Mouse (Mus musculus): ENCODE results near the gene Inca1. TPM values are rescaled to one million over a fixed set of nuclear protein-coding genes. Genes with fewer than 3 reads are reported as not detected.

Inca1 gene
- total and polyA plus RNA-seq, 3 experiments: 1.7 to 3.8 (median 3.4) TPM

DNA sequence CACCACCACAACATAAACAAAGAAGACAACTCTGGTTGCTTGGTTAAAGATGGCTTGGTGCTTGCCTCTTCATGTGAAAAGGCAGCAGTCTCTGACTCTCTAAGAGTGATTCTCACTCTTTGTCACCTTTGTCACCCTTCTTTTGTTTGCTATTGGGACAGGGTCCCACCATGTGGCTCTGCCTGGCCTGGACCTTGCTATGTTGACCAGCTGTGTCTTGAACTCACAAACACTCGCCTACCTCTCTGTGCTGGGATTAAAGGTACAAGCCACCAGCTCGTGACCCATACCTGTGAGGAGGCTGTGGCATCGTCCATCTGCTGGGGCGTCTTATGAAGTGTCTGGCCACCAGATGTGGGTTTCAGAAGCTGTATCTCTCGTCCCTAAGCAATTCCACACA is 33.3 kb upstream of the Inca1 start:
- no peaks in the 10 kb centered on the region for H3K79me2 ChIP-seq (replicated peaks; ENCODE audit: control insufficient read depth, extremely low read depth, insufficient read depth, poor library complexity, severe bottlenecking)
- H3K4me3 ChIP-seq (replicated peaks in 1 of 3; ENCODE audit: low read depth in 2 of 3, low read length in 2 of 3, poor library complexity in 1 of 3): no peak overlapping the region
- no peak overlapping the region for H3K4me2 ChIP-seq (ENCODE audit: insufficient read depth, low read depth, poor library complexity, severe bottlenecking)
- no peaks in the 10 kb centered on the region for H3K27me3 ChIP-seq (replicated peaks)
- H3K4me1 ChIP-seq (ENCODE audit: control insufficient read depth in 1 of 2, insufficient read depth in 2 of 2): no peaks in the 10 kb centered on the region
- no peaks in the 10 kb centered on the region for H3K9me3 ChIP-seq (replicated peaks; ENCODE audit: low read length)
- TF ChIP-seq TCF12 (IDR thresholded peaks at IDR 0.05; ENCODE audit: low read depth, low read length): no peak
- no peak for TF ChIP-seq NRF1 (IDR thresholded peaks at IDR 0.05; ENCODE audit: low read depth, low read length)
- TF ChIP-seq NELFE (IDR thresholded peaks at IDR 0.05; ENCODE audit: low read depth, low read length): no peak
- TF ChIP-seq KAT2A (IDR thresholded peaks at IDR 0.05; ENCODE audit: insufficient replicate concordance, low read length): no peak
- no peak for TF ChIP-seq CHD1 (IDR thresholded peaks at IDR 0.05; ENCODE audit: low read depth, low read length)
- in situ Hi-C loops (cut with MboI; ENCODE audit: low pct_ligation_motif_present, low pct_unique_long_range_greater_than_20kb, low sequenced_read_pairs): no loop called here
- no peak for DNase-seq (ENCODE audit: extremely low read depth)
- dilution Hi-C loops (cut with MboI; ENCODE audit: extremely low pct_ligation_motif_present, extremely low pct_unique_long_range_greater_than_20kb, low sequenced_read_pairs): no loop called here
- no peak overlapping the region for H3K9ac ChIP-seq (ENCODE audit: insufficient read depth, low read depth)
- H3K36me3 ChIP-seq (replicated peaks in 1 of 2; ENCODE audit: control insufficient read depth in 1 of 2, insufficient read depth in 1 of 2, low read length in 1 of 2): peaks cover 6 to 15% of the 10 kb centered on the region in 2 experiments
- H3K27ac ChIP-seq (ENCODE audit: insufficient read depth, low read depth): no peak overlapping the region

DNA sequence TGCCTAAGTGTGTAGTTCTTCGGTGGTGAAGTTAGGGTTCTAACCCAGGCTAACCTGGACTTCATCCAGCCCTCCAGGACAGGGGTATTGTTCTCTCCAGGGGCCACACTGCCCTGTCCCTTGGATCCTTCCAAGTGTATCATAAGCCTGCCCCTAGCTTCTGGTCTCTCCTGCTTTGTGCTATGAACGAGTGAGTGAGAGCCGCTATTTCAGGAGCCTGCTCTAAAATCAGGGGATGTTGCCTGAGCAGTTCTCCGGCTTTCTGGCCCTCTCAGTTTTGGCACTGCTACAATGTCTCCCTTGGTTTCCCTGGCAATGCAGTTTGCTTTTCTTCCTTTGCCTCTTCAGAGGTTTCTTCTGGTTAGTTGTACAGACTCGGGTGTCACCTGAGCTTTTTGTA is 31.2 kb upstream of the Inca1 start:
- H3K4me3 ChIP-seq (replicated peaks in 1 of 3; ENCODE audit: low read depth in 2 of 3, low read length in 2 of 3, poor library complexity in 1 of 3): no peak overlapping the region
- in situ Hi-C loops (cut with MboI; ENCODE audit: low pct_ligation_motif_present, low pct_unique_long_range_greater_than_20kb, low sequenced_read_pairs) (no loop called here), dilution Hi-C loops (cut with MboI; ENCODE audit: extremely low pct_ligation_motif_present, extremely low pct_unique_long_range_greater_than_20kb, low sequenced_read_pairs) (no loop called here)
- H3K27ac ChIP-seq (ENCODE audit: insufficient read depth, low read depth): no peak overlapping the region
- H3K79me2 ChIP-seq (replicated peaks; ENCODE audit: control insufficient read depth, extremely low read depth, insufficient read depth, poor library complexity, severe bottlenecking): no peaks in the 10 kb centered on the region
- peaks cover 26 to 36% of the 10 kb centered on the region in 2 experiments for H3K36me3 ChIP-seq (replicated peaks in 1 of 2; ENCODE audit: control insufficient read depth in 1 of 2, insufficient read depth in 1 of 2, low read length in 1 of 2)
- TF ChIP-seq TBP (conservative IDR thresholded peaks at IDR 0.05; ENCODE audit: low read depth, low read length) (no peak), MXI1 (IDR thresholded peaks at IDR 0.05; ENCODE audit: low read depth, low read length) (no peak), JUND (conservative IDR thresholded peaks at IDR 0.05; ENCODE audit: low read depth, low read length) (no peak)
- no peaks in the 10 kb centered on the region for H3K27me3 ChIP-seq (replicated peaks)
- DNase-seq (ENCODE audit: extremely low read depth): no peak
- H3K4me2 ChIP-seq (ENCODE audit: insufficient read depth, low read depth, poor library complexity, severe bottlenecking): no peak overlapping the region
- no peak overlapping the region for H3K9ac ChIP-seq (ENCODE audit: insufficient read depth, low read depth)
- no peaks in the 10 kb centered on the region for H3K9me3 ChIP-seq (replicated peaks; ENCODE audit: low read length)
- no peaks in the 10 kb centered on the region for H3K4me1 ChIP-seq (ENCODE audit: control insufficient read depth in 1 of 2, insufficient read depth in 2 of 2)

DNA sequence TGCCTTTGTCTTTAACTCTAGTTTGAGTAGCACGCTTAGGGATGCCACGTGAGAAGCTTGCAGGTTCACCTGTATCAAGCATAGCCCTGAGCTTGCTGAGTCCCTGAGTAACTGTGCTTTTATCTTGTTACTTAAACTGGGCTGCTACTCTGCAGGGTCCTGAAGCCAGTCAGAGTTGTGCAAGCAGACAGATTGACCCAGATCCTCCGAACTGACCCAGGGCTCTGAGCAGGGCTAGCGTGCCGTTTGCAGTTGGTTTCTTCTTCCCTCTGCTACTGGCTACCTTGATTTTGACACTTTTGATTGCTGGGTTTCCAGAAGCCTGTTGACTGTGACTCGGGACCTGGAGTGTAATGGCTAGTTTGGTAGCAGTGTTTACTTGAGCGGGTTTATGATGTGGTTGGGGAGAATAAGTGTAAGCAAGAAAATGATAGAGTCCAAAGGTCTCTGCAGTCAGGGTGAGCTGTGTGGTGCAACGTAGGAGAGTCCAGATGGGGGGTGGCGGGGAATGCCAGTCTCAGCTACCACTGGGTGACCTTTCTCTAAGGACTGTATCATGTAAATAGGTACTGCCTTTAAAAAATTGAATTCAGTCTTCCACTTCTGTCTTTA is 30.6 kb upstream of the Inca1 start:
- no peak for TF ChIP-seq ZNF384 (IDR thresholded peaks at IDR 0.05; ENCODE audit: low read depth, low read length)
- no peak for TF ChIP-seq RCOR1 (conservative IDR thresholded peaks at IDR 0.05; ENCODE audit: low read depth, low read length)
- TF ChIP-seq BHLHE40 (IDR thresholded peaks at IDR 0.05; ENCODE audit: low read depth, low read length): no peak
- no peak for TF ChIP-seq TCF12 (IDR thresholded peaks at IDR 0.05; ENCODE audit: low read depth, low read length)
- TF ChIP-seq GABPA (IDR thresholded peaks at IDR 0.05; ENCODE audit: insufficient replicate concordance, low read depth, low read length): no peak
- TF ChIP-seq NELFE (IDR thresholded peaks at IDR 0.05; ENCODE audit: low read depth, low read length): no peak
- TF ChIP-seq MYC (IDR thresholded peaks at IDR 0.05; ENCODE audit: low read depth, low read length): no peak
- TF ChIP-seq POLR2A (IDR thresholded peaks at IDR 0.05; ENCODE audit: low read depth, low read length): no peak
- TF ChIP-seq POLR2AphosphoS2 (IDR thresholded peaks at IDR 0.05; ENCODE audit: low read depth, low read length): no peak
- no peak for TF ChIP-seq MAX (IDR thresholded peaks at IDR 0.05; ENCODE audit: low read length)
- no peak for TF ChIP-seq CHD2 (IDR thresholded peaks at IDR 0.05; ENCODE audit: low read length)
- TF ChIP-seq ETS1 (conservative IDR thresholded peaks at IDR 0.05; ENCODE audit: low read depth, low read length): no peak
- no peak for TF ChIP-seq SIN3A (IDR thresholded peaks at IDR 0.05; ENCODE audit: low read length)
- no peak for TF ChIP-seq JUND (conservative IDR thresholded peaks at IDR 0.05; ENCODE audit: low read depth, low read length)
- TF ChIP-seq MEF2A (IDR thresholded peaks at IDR 0.05; ENCODE audit: borderline replicate concordance, low read depth, low read length): no peak
- no peak for DNase-seq (ENCODE audit: extremely low read depth)
- Histone ChIP-seq H3K9ac (ENCODE audit: insufficient read depth, low read depth) (no peak overlapping the region), H3K27me3 (replicated peaks) (no peaks in the 10 kb centered on the region), H3K27ac (ENCODE audit: insufficient read depth, low read depth) (no peak overlapping the region), H3K36me3 (replicated peaks in 1 of 2; ENCODE audit: control insufficient read depth in 1 of 2, insufficient read depth in 1 of 2, low read length in 1 of 2) (peaks cover 33 to 42% of the 10 kb centered on the region in 2 experiments), H3K4me3 (replicated peaks in 1 of 3; ENCODE audit: low read depth in 2 of 3, low read length in 2 of 3, poor library complexity in 1 of 3) (no peak overlapping the region), H3K4me1 (ENCODE audit: control insufficient read depth in 1 of 2, insufficient read depth in 2 of 2) (no peaks in the 10 kb centered on the region), H3K9me3 (replicated peaks; ENCODE audit: low read length) (no peaks in the 10 kb centered on the region), H3K4me2 (ENCODE audit: insufficient read depth, low read depth, poor library complexity, severe bottlenecking) (no peak overlapping the region), H3K79me2 (replicated peaks; ENCODE audit: control insufficient read depth, extremely low read depth, insufficient read depth, poor library complexity, severe bottlenecking) (no peaks in the 10 kb centered on the region)
- in situ Hi-C loops (cut with MboI; ENCODE audit: low pct_ligation_motif_present, low pct_unique_long_range_greater_than_20kb, low sequenced_read_pairs): no loop called here
- dilution Hi-C loops (cut with MboI; ENCODE audit: extremely low pct_ligation_motif_present, extremely low pct_unique_long_range_greater_than_20kb, low sequenced_read_pairs): no loop called here
